ENCODE assay signal across 13 mouse cellular contexts in genomic region chr1:180277563-180277962, GRCm38 (mm10). TPM values are rescaled to one million over a fixed set of nuclear protein-coding genes. Genes with fewer than 3 reads are reported as not detected.
DNase-seq lines count a peak whose midpoint lies in the region; ATAC-seq and TF ChIP-seq lines count a peak whose summit lies in the region.
"Had no signal": no experiment of that assay in that cellular context is flagged by ENCODE, and none has a peak within 500 bp of the region (broad histone marks: within the 10 kb centered on the region; RNA-seq: fewer than 3 reads in every experiment).

No protein-coding gene starts in this region.

- H3K4me1 ChIP-seq in liver, postnatal 0 days (ENCODE audit: insufficient read depth), result peaks cover 13% of the 10 kb centered on the region
- peaks cover 7% of the 10 kb centered on the region; the same call in 1 of the 2 replicates for H3K4me1 ChIP-seq in kidney, adult 2 months (ENCODE audit: control insufficient read depth, insufficient read depth, low read length)

- H3K27me3 ChIP-seq in liver, postnatal 0 days (ENCODE audit: insufficient read depth, low read length), result no peaks in the 10 kb centered on the region
- no peaks in the 10 kb centered on the region for H3K27me3 ChIP-seq in kidney, adult 2 months (replicated peaks; ENCODE audit: control insufficient read depth, insufficient read depth, low read length)
- H3K27me3 ChIP-seq: limb, embryonic 15.5 days; neural tube, embryonic 13.5 days had no signal

- 61% methylated on average over 9 of the region's 9 CpGs for WGBS in liver, postnatal 0 days (ENCODE audit: insufficient replicate concordance)
- 56% methylated on average over 9 of the region's 9 CpGs for WGBS in kidney, adult 2 months

- DNase-seq in gastrocnemius, postnatal 25 days, result peak; percentile 35
- DNase-seq in gastrocnemius, adult 18-20 months (ENCODE audit: low spot score), result no peak
- no peak for DNase-seq in liver, postnatal 0 days
- no peak for DNase-seq in liver
- DNase-seq in kidney, adult 2 months, result peak; percentile 76
- peak; percentile 30 for DNase-seq in lung, postnatal 10 days
- no peak for DNase-seq in B cell, adult 2 months
- DNase-seq in ovary, postnatal 36 days (ENCODE audit: low spot score), result no peak
- DNase-seq: adrenal gland, adult 8-10 months; cerebellum, postnatal 14 days had no signal

- TF ChIP-seq POLR2A in kidney, adult 2 months (IDR thresholded peaks at IDR 0.05; ENCODE audit: low read depth, low read length), result no peak

- no peak overlapping the region for H3K9ac ChIP-seq in liver, postnatal 0 days (replicated peaks)
- H3K9ac ChIP-seq: limb, embryonic 15.5 days; neural tube, embryonic 13.5 days had no signal

- no peak for TF ChIP-seq CTCF in liver, postnatal 0 days (IDR thresholded peaks at IDR 0.05; ENCODE audit: low read depth)
- no peak for TF ChIP-seq CTCF in kidney, adult 2 months (conservative IDR thresholded peaks at IDR 0.05; ENCODE audit: insufficient read depth, insufficient read length, low read depth, low read length)

- H3K9me3 ChIP-seq in liver, postnatal 0 days (ENCODE audit: low read length), result no peaks in the 10 kb centered on the region
- H3K9me3 ChIP-seq: limb, embryonic 15.5 days; neural tube, embryonic 13.5 days had no signal

- ATAC-seq in liver, postnatal 0 days, result no peak

- no peak overlapping the region for H3K27ac ChIP-seq in liver, postnatal 0 days (ENCODE audit: low read depth)
- H3K27ac ChIP-seq in kidney, adult 2 months (ENCODE audit: insufficient read depth, low read depth, low read length), result peak overlapping the region; percentile 61
- H3K27ac ChIP-seq: layer of hippocampus, adult 2 months; limb, embryonic 15.5 days; neural tube, embryonic 13.5 days had no signal

- no peak overlapping the region for H3K4me2 ChIP-seq in liver, postnatal 0 days (ENCODE audit: low read depth, low read length)
- H3K4me2 ChIP-seq: limb, embryonic 15.5 days; neural tube, embryonic 13.5 days had no signal

- H3K36me3 ChIP-seq in liver, postnatal 0 days (replicated peaks; ENCODE audit: insufficient read depth, low read length), result no peaks in the 10 kb centered on the region
- H3K36me3 ChIP-seq in kidney, adult 2 months (ENCODE audit: control insufficient read depth, insufficient read depth, low read length), result no peaks in the 10 kb centered on the region
- H3K36me3 ChIP-seq: limb, embryonic 15.5 days; neural tube, embryonic 13.5 days had no signal

- TF ChIP-seq EP300 in liver, postnatal 0 days (IDR thresholded peaks at IDR 0.05; ENCODE audit: low read depth), result peak; percentile 57; the same call in 1 of the 2 replicates

- H3K4me3 ChIP-seq in liver, postnatal 0 days (ENCODE audit: low read depth, low read length), result no peak overlapping the region
- no peak overlapping the region for H3K4me3 ChIP-seq in kidney, adult 2 months (ENCODE audit: insufficient read depth, low read depth, low read length)
- H3K4me3 ChIP-seq: layer of hippocampus, adult 2 months; limb, embryonic 15.5 days; neural tube, embryonic 13.5 days had no signal

RNA-seq across cellular contexts. Expression of gene Psen2, which starts 14.3 kb away (rescaled TPM):
- total RNA-seq in gastrocnemius, postnatal 25 days (2021), result 1 to 10 TPM; 6.8 to 8.4 TPM
- 1 to 10 TPM; 8.2 to 8.4 TPM for total RNA-seq in gastrocnemius, adult 18-20 months (2021)
- polyA plus RNA-seq in liver, postnatal 0 days (2015; fragmentation: Nextera tagmentation; extraction: Ambion mirVana), result 25.6 and 25.8 TPM in 2 replicates
- 41.3 and 44.6 TPM in 2 replicates for polyA plus RNA-seq in kidney, adult 2 months (2012; rRNA removed)

RNA-seq across cellular contexts. Expression of gene Itpkb, which starts 52.7 kb away (rescaled TPM):
- total RNA-seq in gastrocnemius, postnatal 25 days (2021), result 10 to 100 TPM; 16.0 to 18.0 TPM
- 10 to 100 TPM; 11.3 to 21.8 TPM for total RNA-seq in gastrocnemius, adult 18-20 months (2021)
- 1.3 and 1.4 TPM in 2 replicates for polyA plus RNA-seq in liver, postnatal 0 days (2015; fragmentation: Nextera tagmentation; extraction: Ambion mirVana)
- polyA plus RNA-seq in kidney, adult 2 months (2012; rRNA removed), result 14.1 and 14.9 TPM in 2 replicates

Comparison
In these comparisons a context has a peak if more than half of its experiments do, and no peak if none do; other contexts are left out.
1. DNase-seq: peak in gastrocnemius, postnatal 25 days (single experiment), kidney, adult 2 months (single experiment) and lung, postnatal 10 days (single experiment); none in gastrocnemius, adult 18-20 months (single experiment), liver, postnatal 0 days (single experiment), liver (single experiment), B cell, adult 2 months (0 of 2) and ovary, postnatal 36 days (single experiment).